Mouse (Mus musculus) gastrocnemius, postnatal 14 days (tissue): Measurements from ENCODE around the gene Trim34a. TPM values are rescaled to one million over a fixed set of nuclear protein-coding genes. Genes with fewer than 3 reads are reported as not detected.

ENCODE experiments used
- total RNA-seq, 2 experiments: library from RNA; stranded (reverse); gene quantifications; 2 replicates each; pipeline ENCODE4 v1.2.3; 2021

Gene Trim34a
- total RNA-seq, 2 experiments from 2014 or later: 1.1 to 1.4 TPM

Other genes with a start within 250 kb of the Trim34a start
- not detected for gene Olfr638, start 245.7 kb upstream of the Trim34a start, total RNA-seq
- not detected for gene Olfr639, start 227.2 kb upstream of the Trim34a start, total RNA-seq
- not detected for gene Olfr640, start 218.9 kb upstream of the Trim34a start, total RNA-seq
- not detected for gene Olfr641, start 209.0 kb upstream of the Trim34a start, total RNA-seq
- not detected for gene Olfr642, start 191.8 kb upstream of the Trim34a start, total RNA-seq
- not detected for gene 4930516K23Rik, start 183.0 kb upstream of the Trim34a start, total RNA-seq
- not detected for gene Olfr644, start 172.6 kb upstream of the Trim34a start, total RNA-seq
- gene Olfr645, start 159.0 kb upstream of the Trim34a start, total RNA-seq: not detected
- gene Olfr646, start 139.6 kb upstream of the Trim34a start, total RNA-seq: not detected
- not detected for gene Ubqln5, start 114.6 kb upstream of the Trim34a start, total RNA-seq
- not detected for gene Olfr643, start 107.1 kb upstream of the Trim34a start, total RNA-seq
- gene Ubqln3, start 101.2 kb upstream of the Trim34a start, total RNA-seq: not detected
- not detected for gene Ubqlnl, start 93.9 kb upstream of the Trim34a start, total RNA-seq
- not detected for gene Olfm5, start 79.6 kb upstream of the Trim34a start, total RNA-seq
- not detected for gene Olfr648, start 61.1 kb upstream of the Trim34a start, total RNA-seq
- gene Olfr649, start 48.5 kb upstream of the Trim34a start, total RNA-seq: not detected
- gene Trim6, start 25.7 kb upstream of the Trim34a start, total RNA-seq: under 1 TPM; 0.18 to 0.31 TPM
- gene Trim5, start 43.6 kb downstream of the Trim34a start, total RNA-seq: under 1 TPM; 0.55 to 0.62 TPM
- gene Trim12a, start 71.0 kb downstream of the Trim34a start, total RNA-seq: 1 to 10 TPM; 2.5 TPM
- under 1 TPM; 0.14 to 0.24 TPM for gene Trim34b, start 85.0 kb downstream of the Trim34a start, total RNA-seq
- gene Trim12c, start 108.9 kb downstream of the Trim34a start, total RNA-seq: 1 to 10 TPM; 2.1 TPM
- gene Trim30b, start 125.4 kb downstream of the Trim34a start, total RNA-seq: not detected
- under 1 TPM in 1 of 2 experiments, not detected in 1; 0.16 TPM for gene Trim30c, start 156.4 kb downstream of the Trim34a start, total RNA-seq
- gene Trim30a, start 220.7 kb downstream of the Trim34a start, total RNA-seq: under 1 TPM; 0.72 to 0.80 TPM